Mouse (Mus musculus): Measurements from ENCODE around the gene Cchcr1. TPM values are rescaled to one million over a fixed set of nuclear protein-coding genes. Genes with fewer than 3 reads are reported as not detected.

The Cchcr1 gene
- polyA plus RNA-seq, 1 experiment from 2014 or later = 19.7 TPM

GRCm38 (mm10) chr17:35517526-35517925 lies 626 bp downstream of the Cchcr1 start:
- H3K4me3 ChIP-seq (replicated peaks) = peak overlapping the region; percentile 69
- 6% methylated on average over 12 of the region's 12 CpGs for WGBS

GRCm38 (mm10) chr17:35524354-35524753 lies 7.5 kb downstream of the Cchcr1 start:
- peaks cover 28% of the 10 kb centered on the region for H3K36me3 ChIP-seq
- no peak overlapping the region for H3K9ac ChIP-seq
- H3K27me3 ChIP-seq (replicated peaks) = no peaks in the 10 kb centered on the region
- no peak overlapping the region for H3K27ac ChIP-seq
- WGBS = 92% methylated on average over 9 of the region's 9 CpGs
- H3K4me1 ChIP-seq = no peaks in the 10 kb centered on the region
- H3K4me2 ChIP-seq = no peak overlapping the region
- no peak overlapping the region for H3K4me3 ChIP-seq (replicated peaks)
- no peaks in the 10 kb centered on the region for H3K9me3 ChIP-seq
- no peak for ATAC-seq (ENCODE audit: insufficient read depth, low FRiP score, low read depth)

More at GRCm38 (mm10) chr17:35517526-35517925, 626 bp downstream of the Cchcr1 start:
- H3K9ac ChIP-seq = 0 out of 2 replicates have a peak overlapping the region, but pooled peaks have one; percentile 37
- ATAC-seq (ENCODE audit: insufficient read depth, low FRiP score, low read depth) = no peak
- H3K27me3 ChIP-seq (replicated peaks) = no peaks in the 10 kb centered on the region
- H3K27ac ChIP-seq = peak overlapping the region; percentile 31
- H3K9me3 ChIP-seq = no peaks in the 10 kb centered on the region
- peaks cover 11% of the 10 kb centered on the region; the same call in 1 of the 2 replicates for H3K36me3 ChIP-seq
- H3K4me1 ChIP-seq = peaks cover 25% of the 10 kb centered on the region
- H3K4me2 ChIP-seq = peak overlapping the region; percentile 65

GRCm38 (mm10) chr17:35526644-35527043 lies 9.7 kb downstream of the Cchcr1 start:
- no peak overlapping the region for H3K4me2 ChIP-seq
- H3K36me3 ChIP-seq = peaks cover 21% of the 10 kb centered on the region; the same call in 1 of the 2 replicates
- H3K9me3 ChIP-seq = no peaks in the 10 kb centered on the region
- WGBS = 65% methylated on average over 8 of the region's 8 CpGs
- no peaks in the 10 kb centered on the region for H3K27me3 ChIP-seq (replicated peaks)
- H3K27ac ChIP-seq = no peak overlapping the region
- H3K9ac ChIP-seq = no peak overlapping the region
- H3K4me1 ChIP-seq = no peaks in the 10 kb centered on the region
- no peak overlapping the region for H3K4me3 ChIP-seq (replicated peaks)
- no peak for ATAC-seq (ENCODE audit: insufficient read depth, low FRiP score, low read depth)

- no peaks in the 10 kb centered on the region for H3K9me3 ChIP-seq
- no peak overlapping the region for H3K4me3 ChIP-seq (replicated peaks)
- no peaks in the 10 kb centered on the region for H3K4me1 ChIP-seq
- no peak for ATAC-seq (ENCODE audit: insufficient read depth, low FRiP score, low read depth)
- 9% methylated on average over 3 of the region's 3 CpGs for WGBS
- no peak overlapping the region for H3K9ac ChIP-seq
- no peak overlapping the region for H3K27ac ChIP-seq
- H3K4me2 ChIP-seq = no peak overlapping the region
- peaks cover 9% of the 10 kb centered on the region; the same call in 1 of the 2 replicates for H3K36me3 ChIP-seq
- no peaks in the 10 kb centered on the region for H3K27me3 ChIP-seq (replicated peaks)
These were observed 15.5 kb downstream of the Cchcr1 start for GRCm38 (mm10) chr17:35532360-35532759.

- Histone ChIP-seq H3K27me3 (replicated peaks) (no peaks in the 10 kb centered on the region), H3K36me3 (peaks cover 9% of the 10 kb centered on the region; the same call in 1 of the 2 replicates), H3K27ac (no peak within 1 kb of the TSS), H3K4me2 (no peak within 1 kb of the TSS), H3K4me3 (replicated peaks) (no peak within 1 kb of the TSS), H3K4me1 (no peaks in the 10 kb centered on the region), H3K9ac (no peak within 1 kb of the TSS), H3K9me3 (no peaks in the 10 kb centered on the region)
- ATAC-seq (ENCODE audit: insufficient read depth, low FRiP score, low read depth) = no peak
- WGBS = 25% methylated on average over 7 of the region's 7 CpGs
These were observed 16.0 kb downstream of the Cchcr1 start, which contains the start of gene Psors1c2 for GRCm38 (mm10) chr17:35532901-35533300. TSS of gene Psors1c2 (plus strand) at chr17:35533201.

GRCm38 (mm10) chr17:35534343-35534742 lies 17.4 kb downstream of the Cchcr1 start:
- H3K9me3 ChIP-seq = no peaks in the 10 kb centered on the region
- ATAC-seq (ENCODE audit: insufficient read depth, low FRiP score, low read depth) = peak; percentile 65; the same call in 1 of the 2 replicates
- WGBS = 7% methylated on average over 6 of the region's 6 CpGs
- no peaks in the 10 kb centered on the region for H3K27me3 ChIP-seq (replicated peaks)
- H3K9ac ChIP-seq = no peak overlapping the region
- H3K4me1 ChIP-seq = no peaks in the 10 kb centered on the region
- H3K36me3 ChIP-seq = no peaks in the 10 kb centered on the region
- H3K27ac ChIP-seq = no peak overlapping the region
- H3K4me2 ChIP-seq = no peak overlapping the region
- no peak overlapping the region for H3K4me3 ChIP-seq (replicated peaks)

GRCm38 (mm10) chr17:35537421-35537820 lies 20.5 kb downstream of the Cchcr1 start:
- no peak overlapping the region for H3K4me2 ChIP-seq
- 78% methylated on average over 4 of the region's 4 CpGs for WGBS
- H3K9me3 ChIP-seq = no peaks in the 10 kb centered on the region
- H3K9ac ChIP-seq = no peak overlapping the region
- no peak overlapping the region for H3K4me3 ChIP-seq (replicated peaks)
- H3K4me1 ChIP-seq = no peaks in the 10 kb centered on the region
- H3K27me3 ChIP-seq (replicated peaks) = no peaks in the 10 kb centered on the region
- no peaks in the 10 kb centered on the region for H3K36me3 ChIP-seq
- H3K27ac ChIP-seq = no peak overlapping the region
- ATAC-seq (ENCODE audit: insufficient read depth, low FRiP score, low read depth) = no peak

DNA sequence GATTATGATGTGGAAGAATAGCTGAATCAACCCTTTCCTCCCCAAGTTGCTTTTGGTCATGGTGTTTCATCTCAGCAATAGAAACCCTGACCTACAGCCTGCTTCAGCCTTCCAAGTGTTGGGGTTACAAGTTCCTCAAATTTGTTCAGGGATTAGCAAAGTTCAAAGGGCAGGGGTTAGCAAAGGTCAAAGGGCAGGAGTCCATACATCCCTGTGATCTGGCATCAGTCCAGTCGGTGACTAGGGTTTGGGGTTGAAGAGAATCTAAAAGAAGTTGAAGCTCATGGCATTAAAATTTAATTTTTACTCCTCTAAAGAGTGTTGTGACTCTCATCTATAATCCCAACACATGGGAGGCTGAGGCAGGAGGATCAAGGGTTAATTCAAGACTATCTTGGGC lies 21.6 kb downstream of the Cchcr1 start:
- H3K27ac ChIP-seq = no peak overlapping the region
- 83% methylated on average over 1 of the region's 1 CpGs for WGBS
- no peaks in the 10 kb centered on the region for H3K9me3 ChIP-seq
- no peak overlapping the region for H3K4me2 ChIP-seq
- no peak overlapping the region for H3K9ac ChIP-seq
- no peak for ATAC-seq (ENCODE audit: insufficient read depth, low FRiP score, low read depth)
- no peaks in the 10 kb centered on the region for H3K27me3 ChIP-seq (replicated peaks)
- H3K4me1 ChIP-seq = no peaks in the 10 kb centered on the region
- H3K4me3 ChIP-seq (replicated peaks) = no peak overlapping the region
- no peaks in the 10 kb centered on the region for H3K36me3 ChIP-seq

DNA sequence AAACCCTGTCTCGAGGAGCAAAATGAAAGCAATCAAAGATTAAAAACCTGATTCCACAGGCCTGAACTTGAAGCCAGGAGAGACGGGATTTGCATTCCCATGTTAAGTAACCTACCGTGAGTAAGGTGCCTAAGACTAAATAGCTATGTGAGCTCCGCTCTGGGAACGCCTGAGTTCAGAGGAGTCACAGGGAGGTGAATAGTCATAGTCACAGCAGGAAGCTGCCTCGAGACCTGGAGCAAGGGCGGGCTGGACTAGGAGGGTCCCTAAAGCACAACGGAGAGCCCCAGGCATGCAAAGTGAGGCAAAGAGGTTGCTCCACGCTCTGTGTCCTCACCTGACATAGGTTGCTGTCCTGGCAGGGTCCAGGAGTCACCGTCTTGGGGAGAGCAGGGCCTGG lies 22.6 kb downstream of the Cchcr1 start:
- Histone ChIP-seq H3K27me3 (replicated peaks) (no peaks in the 10 kb centered on the region), H3K36me3 (no peaks in the 10 kb centered on the region), H3K9ac (no peak overlapping the region), H3K4me3 (replicated peaks) (no peak overlapping the region), H3K27ac (no peak overlapping the region), H3K9me3 (no peaks in the 10 kb centered on the region), H3K4me1 (no peaks in the 10 kb centered on the region), H3K4me2 (no peak overlapping the region)
- 44% methylated on average over 10 of the region's 10 CpGs for WGBS
- ATAC-seq (ENCODE audit: insufficient read depth, low FRiP score, low read depth) = no peak

- Histone ChIP-seq H3K27ac (no peak overlapping the region), H3K9me3 (no peaks in the 10 kb centered on the region), H3K36me3 (no peaks in the 10 kb centered on the region), H3K4me3 (replicated peaks) (no peak overlapping the region), H3K4me2 (no peak overlapping the region), H3K9ac (no peak overlapping the region), H3K27me3 (replicated peaks) (no peaks in the 10 kb centered on the region), H3K4me1 (no peaks in the 10 kb centered on the region)
- WGBS = 76% methylated on average over 15 of the region's 15 CpGs
- ATAC-seq (ENCODE audit: insufficient read depth, low FRiP score, low read depth) = no peak
These were observed 26.0 kb downstream of the Cchcr1 start for GRCm38 (mm10) chr17:35542761-35543411.

- Histone ChIP-seq H3K4me3 (replicated peaks) (no peak overlapping the region), H3K27me3 (replicated peaks) (no peaks in the 10 kb centered on the region), H3K27ac (no peak overlapping the region), H3K9me3 (no peaks in the 10 kb centered on the region), H3K4me2 (no peak overlapping the region), H3K4me1 (no peaks in the 10 kb centered on the region), H3K36me3 (no peaks in the 10 kb centered on the region), H3K9ac (no peak overlapping the region)
- no peak for ATAC-seq (ENCODE audit: insufficient read depth, low FRiP score, low read depth)
- 53% methylated on average over 14 of the region's 14 CpGs for WGBS
These were observed 26.5 kb downstream of the Cchcr1 start for GRCm38 (mm10) chr17:35543412-35543861.

DNA sequence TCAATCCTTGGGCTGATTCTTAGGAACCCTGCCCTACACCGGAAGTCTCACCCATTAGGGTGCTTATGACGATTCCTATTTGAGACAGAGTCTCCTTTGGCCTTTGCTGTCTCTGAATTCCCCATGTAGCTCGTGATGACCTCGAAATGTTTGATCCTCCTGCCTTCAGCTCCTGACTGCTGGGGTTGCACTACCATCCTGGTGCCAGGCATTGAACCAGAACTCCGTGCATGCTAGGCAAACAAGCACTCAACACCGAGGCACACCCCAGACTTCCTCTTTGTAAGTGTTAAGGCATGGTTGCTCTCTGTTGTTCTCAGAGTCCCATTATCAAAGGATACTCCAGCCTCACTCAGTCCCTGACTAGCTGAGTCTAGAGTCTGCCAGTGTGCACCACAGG lies 27.1 kb downstream of the Cchcr1 start:
- Histone ChIP-seq H3K36me3 (no peaks in the 10 kb centered on the region), H3K27ac (no peak overlapping the region), H3K4me3 (replicated peaks) (no peak overlapping the region), H3K4me2 (no peak overlapping the region), H3K9ac (no peak overlapping the region), H3K4me1 (0 out of 2 replicates have a peak, but pooled peaks cover 3% of the 10 kb centered on the region), H3K9me3 (no peaks in the 10 kb centered on the region), H3K27me3 (replicated peaks) (no peaks in the 10 kb centered on the region)
- ATAC-seq (ENCODE audit: insufficient read depth, low FRiP score, low read depth) = no peak
- 66% methylated on average over 6 of the region's 6 CpGs for WGBS

Measured in stomach, embryonic 15.5 days (tissue).